Mouse (Mus musculus): Measurements from ENCODE around the gene Fam171a2.

The Fam171a2 gene

DNA sequence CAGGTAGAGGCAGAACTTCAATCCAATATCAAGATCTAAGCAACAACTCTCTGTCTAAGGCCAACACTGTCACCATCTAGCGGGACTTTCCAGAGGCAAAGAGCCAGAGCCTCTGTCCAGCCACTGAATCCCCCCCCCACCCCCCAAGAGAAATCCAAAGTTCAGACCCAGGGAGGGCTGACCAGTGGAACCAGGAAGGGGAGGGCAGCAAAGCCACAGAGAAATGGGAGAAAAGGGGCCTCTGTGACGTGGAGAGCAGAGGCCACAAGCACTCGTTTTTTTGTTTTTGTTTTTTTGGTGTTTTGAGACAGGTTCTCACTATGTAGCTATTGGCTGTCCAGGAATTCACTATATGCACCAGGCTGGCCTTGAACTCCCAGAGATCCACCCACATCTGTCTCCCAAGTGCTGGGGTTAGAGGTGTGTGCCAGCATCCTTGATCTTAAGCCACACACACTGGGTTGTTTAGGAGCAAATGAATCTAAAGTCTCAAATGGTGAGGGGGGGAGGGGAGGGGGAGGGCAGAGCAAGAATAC, 37.6 kb downstream of the Fam171a2 start:
- 85% methylated on average over 3 of the region's 3 CpGs for WGBS

DNA sequence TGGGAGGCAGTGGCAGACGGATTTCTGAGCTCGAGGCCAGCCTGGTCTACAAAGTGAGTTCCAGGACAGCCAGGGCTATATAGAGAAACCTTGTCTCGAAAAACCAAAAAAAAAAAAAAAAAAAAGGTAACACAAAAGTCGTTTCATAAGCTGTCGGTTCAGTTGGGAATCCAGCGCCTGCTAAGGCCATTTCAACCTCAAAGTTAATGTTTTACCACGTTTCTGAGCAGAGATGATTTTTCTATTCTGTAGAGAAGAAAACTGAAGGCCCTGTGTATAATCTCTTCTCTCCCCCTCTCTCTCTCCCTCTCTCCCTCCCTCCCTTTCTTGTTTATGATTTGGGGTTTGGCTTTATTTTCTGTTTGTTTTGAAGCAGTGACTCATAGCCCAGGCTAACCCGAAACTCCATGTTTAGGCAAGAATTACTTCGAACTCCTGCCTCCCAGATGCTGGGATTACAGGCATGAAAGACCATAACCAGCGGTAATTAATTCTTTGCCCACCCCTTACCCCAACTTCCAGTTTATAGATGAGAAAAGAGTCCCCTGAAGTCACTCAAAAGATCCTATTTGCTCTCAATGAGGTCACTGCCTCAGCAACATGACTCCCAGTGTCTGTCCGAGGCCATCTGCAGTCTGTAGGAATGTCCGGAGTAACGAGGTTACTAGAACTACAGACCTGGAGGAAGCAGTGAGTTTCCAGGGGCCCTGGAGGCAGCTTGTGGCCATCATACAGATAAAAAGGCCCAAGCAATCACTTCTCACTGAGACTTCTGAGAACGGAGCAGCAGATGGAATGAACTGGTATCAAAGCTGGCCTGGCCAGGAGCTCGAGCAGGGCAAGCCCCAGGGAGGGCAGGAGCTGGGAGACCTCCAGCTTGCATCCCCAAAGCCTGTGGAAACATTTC, 38.3 kb downstream of the Fam171a2 start:
- WGBS: 46% methylated on average over 15 of the region's 15 CpGs

DNA sequence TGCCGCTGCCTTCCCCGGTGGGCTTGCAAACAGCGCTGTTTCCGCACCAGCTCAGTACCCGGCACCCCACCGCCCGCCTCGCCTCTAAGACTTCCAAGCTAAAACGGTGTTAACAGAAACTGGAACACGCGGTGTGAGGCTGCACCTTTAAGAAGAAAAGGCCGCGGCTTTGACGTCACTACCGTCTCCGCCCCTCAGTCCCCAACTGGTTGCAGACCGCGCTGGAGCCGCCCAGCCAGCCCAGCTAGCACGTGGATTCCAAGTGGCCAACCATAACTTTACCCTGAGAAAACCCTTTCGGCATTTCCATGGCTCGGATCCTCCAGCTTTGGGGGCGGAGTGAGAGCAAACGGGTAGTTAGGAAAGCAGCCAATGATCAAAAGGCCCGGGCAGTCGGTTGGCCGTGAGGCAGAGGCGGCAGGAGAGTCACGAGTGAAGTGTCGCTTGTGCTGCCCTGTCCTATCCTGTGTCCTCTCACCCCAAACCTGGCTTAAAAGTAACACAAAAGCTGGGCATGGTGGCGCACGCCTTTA, 39.1 kb downstream of the Fam171a2 start:
- under 1% methylated on average over 32 of the region's 32 CpGs for WGBS

GRCm38 (mm10) chr11:102407834-102408215, 39.7 kb downstream of the Fam171a2 start, which contains the start of gene Slc25a39:
Gene Slc25a39, minus strand, starts transcription at chr11:102407946.
- WGBS: under 1% methylated on average over 19 of the region's 19 CpGs

GRCm38 (mm10) chr11:102406900-102407833, 40.3 kb downstream of the Fam171a2 start:
- under 1% methylated on average over 85 of the region's 85 CpGs for WGBS

DNA sequence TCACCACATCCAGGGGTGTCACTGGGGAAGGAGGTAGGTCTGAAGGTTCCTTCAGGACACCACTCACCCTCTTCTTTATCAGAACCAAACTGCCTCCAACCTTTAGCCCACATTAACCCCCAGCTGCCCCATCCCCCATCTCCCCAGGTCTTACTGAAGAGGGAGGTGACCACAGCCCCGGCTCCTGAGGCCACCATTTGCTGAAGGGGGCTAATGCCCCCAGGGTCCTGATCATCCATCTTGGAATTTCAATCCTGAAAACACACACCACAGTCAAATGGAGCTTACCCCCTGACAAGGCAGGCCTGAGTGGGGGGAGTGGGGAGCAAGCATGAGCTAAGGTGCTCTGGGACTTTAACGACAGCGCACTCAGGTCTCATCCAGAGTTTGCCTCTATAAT, 41.1 kb downstream of the Fam171a2 start:
- WGBS: 14% methylated on average over 3 of the region's 3 CpGs

DNA sequence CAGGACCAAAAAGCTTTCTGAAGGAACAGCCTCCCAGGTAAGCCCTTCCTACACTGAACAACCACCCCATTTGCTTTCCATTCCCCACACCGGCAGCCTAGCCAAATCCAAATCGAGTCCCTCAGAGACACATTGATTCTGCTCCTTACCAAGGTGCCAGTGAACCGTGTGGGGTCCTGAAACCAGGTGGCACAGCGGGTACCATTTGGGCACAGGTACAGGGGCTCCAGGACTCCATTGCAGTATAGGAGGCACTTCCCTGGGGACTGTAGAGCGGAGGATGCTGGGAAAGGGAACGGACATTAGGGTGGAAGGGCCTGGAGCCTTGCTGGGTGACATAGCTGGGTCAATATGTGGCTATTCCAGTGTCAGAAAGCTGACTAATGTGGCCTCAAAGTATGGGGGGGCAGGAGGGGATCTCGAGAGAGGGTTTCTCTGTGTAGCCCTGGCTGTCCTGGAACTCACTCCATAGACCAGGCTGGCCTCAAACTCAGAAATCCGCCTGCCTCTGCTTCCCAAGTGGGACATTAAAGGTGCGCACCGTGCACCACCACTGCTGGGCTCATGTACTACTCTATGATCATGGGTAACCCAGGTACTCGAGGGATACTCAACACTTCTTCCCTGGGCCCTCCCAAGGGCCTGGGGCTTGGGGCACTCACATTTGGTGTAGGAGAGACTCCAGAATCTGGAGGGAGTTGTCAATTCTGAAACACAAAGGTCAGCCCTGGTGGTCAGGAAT, 41.8 kb downstream of the Fam171a2 start:
- WGBS: 84% methylated on average over 11 of the region's 11 CpGs

DNA sequence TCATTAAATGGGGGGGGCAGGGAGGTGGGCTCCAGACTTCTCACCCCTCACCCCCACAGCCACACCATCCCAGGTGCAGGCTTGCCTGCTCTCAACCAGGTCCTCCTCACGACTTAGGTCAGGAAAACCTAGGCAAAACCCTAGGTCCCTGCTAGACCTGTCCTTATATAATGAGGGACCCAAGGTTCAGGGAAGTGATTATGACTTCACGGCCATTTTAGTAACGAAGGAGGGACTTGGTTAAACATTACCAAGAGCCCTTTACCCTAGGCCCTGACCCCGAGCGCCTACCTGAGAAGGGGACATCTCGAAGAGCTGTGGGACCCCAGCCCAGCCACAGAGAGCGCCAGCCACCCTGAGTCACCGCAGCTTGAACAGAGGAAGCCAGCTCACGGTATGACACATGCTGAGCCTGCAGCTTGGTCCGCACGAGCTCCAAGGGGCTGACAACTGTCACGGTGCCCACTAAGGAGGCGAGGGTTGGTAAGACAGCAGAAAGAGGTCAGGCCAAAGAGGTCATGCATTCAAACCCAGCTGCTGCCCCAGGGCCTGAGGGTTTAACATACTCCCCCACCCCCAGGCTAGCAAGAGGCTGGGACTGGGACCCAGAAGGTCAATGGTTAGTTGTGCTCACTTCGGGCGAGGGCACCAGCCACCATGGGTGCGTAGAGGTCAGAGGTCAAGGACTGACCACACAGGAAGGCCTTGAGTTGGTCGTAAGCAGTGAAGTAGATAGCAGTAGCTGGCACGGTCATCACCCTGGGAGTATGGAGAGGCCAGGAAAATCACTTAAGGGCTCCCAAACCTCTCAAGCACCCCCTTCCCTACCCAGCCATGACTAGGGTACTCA, 43.1 kb downstream of the Fam171a2 start:
- 77% methylated on average over 18 of the region's 18 CpGs for WGBS

- 93% methylated on average over 11 of the region's 11 CpGs for WGBS
These were observed 43.8 kb downstream of the Fam171a2 start for GRCm38 (mm10) chr11:102403657-102404056.

DNA sequence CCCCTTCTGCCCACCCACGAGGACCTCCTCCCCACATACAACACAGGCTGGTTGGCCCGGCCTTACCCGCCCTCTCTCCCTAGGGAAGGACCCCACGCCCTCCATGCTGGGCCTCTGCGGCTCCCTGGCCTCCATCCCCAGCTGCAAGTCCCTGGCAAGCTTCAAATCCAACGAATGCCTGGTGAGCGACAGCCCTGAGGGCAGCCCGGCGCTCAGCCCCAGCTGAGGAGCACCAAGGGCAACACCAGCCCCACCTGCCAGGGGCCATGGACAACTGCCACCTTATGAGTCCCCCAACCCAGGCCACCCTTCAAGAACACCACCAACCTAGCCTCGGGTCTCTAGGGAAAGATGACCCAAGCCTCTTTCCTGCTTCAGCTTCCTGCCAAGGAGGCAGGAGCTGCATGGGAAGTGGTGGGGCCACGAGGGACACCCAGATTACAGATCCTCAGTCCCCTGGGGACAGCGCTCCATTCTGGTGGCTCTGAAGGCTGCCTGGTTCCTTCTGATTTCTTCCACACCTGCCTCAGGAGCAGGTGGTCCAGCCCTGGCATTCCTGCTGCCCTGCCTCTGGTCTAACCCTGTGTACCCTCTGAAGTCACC, 45.5 kb downstream of the Fam171a2 start:
- 54% methylated on average over 12 of the region's 12 CpGs for WGBS

DNA sequence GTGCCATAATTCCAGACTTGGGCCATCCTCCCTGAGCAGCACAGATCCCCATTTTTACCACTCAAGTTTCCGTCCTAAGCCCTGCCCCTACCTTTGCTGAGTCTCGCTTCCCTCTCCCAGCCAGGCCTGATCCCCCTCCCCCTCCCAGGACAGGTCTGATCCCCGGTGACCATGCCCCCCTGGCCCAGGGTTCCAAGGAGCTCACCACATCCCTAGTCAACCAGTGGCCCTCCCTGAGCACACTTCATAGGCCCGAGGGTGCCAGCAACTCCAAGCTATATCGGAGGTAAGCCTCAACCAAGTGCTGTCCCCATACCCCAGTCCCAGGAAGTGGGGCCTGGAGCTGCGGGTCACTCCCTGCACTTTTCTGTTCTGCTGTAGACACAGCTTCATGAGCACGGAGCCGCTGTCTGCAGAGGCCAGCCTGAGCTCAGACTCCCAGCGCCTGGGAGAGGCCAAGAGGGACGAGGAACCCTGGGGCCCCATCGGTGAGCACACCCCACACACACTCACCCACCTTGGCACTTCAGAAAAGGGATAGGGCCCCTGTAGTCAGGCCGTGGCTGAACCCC, 46.9 kb downstream of the Fam171a2 start:
- 40% methylated on average over 12 of the region's 12 CpGs for WGBS

DNA sequence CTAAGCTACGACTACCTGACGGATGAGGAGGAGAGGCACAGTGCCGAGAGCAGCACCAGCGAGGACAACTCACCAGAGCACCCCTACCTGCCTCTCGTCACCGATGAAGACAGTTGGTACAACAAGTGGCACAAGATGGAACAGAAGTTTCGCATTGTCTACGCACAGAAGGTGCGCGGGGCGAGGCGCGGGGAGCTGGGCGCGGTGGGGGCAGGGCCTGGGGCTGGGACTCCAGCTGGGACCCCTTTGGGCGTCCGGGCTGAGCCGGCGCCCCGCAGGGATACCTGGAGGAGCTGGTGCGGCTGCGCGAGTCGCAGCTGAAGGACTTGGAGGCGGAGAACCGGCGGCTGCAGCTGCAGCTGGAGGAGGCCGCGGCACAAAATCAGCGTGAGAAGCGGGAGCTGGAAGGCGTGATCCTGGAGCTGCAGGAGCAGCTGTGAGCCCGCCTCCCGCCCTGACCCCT, 47.8 kb downstream of the Fam171a2 start:
- 19% methylated on average over 34 of the region's 34 CpGs for WGBS

DNA sequence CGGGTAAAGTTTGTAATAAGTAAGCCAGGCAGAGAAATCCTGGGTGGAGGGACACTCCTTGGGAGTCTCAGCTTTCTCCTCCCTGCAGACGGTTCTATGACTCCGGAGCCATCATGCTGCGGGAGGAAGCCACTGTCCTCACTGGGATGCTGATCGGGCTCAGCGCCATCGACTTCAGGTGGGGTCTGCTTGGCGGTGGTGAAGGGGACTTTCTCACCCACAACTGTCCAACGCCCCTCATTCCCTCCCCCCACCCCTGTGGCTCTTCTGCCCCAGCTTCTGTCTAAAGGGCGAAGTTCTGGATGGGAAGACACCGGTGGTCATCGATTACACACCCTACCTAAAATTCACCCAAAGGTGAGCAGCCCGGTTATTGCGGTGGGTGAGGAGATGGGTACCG, 48.4 kb downstream of the Fam171a2 start:
- WGBS: 36% methylated on average over 15 of the region's 15 CpGs

DNA sequence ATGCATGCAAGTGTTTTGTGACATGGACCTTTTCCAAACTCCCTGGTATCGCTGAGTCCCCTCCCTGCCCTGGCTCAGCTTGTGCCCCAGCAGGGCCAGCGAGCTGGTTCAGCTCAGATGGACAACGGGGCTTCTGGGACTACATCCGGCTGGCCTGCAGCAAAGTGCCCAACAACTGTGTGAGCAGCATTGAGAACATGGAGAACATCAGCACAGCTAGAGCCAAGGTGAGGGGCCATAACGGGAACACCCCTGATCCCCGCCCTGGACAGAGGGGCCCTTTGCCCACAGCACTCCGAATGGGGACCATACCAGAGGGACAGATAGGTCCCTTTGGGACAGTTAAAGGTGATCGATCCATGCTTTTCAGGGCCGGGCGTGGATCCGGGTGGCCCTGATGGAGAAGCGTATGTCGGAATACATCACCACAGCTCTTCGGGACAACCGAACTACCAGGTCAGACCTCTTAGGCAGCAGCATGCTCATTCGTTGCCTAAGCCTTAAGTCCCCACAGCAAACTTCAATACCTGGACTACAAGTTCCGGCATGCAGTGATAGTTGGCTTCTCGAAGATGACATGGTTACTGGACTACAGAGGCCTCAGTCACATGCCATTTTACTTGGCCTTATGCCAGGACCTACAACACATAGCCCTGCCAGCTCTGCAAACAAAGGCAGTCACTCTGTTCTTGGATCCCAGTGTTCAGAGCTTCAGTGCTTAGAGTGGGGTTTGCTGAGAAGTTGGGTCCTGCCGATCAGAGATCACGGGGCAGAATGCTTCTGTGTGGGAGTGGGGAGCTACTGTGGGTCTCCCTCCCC, 49.3 kb downstream of the Fam171a2 start:
- WGBS: 63% methylated on average over 20 of the region's 20 CpGs

DNA sequence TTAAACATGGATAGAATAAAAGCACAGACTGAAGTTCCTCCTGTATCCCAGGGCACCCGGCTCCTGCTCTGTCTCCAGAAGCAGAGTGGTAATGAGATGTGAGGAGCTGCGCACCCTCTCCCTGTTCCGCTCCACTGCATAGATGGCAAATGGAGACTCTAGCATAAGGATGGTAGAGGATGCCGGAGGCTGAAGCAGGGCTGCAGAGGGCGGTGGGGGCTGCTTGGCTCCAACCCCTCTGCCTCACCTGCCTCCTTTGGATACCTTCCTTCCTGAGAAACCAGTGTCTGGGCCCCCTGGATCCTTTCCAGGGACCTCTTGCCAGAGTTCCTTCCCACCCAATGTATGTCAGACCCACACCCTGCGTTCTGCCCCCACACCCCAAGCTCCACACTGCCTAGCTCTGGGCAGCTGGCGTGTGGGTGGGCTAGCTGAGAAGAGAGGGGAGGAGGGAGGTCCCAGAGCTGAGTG, 50.8 kb downstream of the Fam171a2 start:
- WGBS: 44% methylated on average over 7 of the region's 7 CpGs

GRCm38 (mm10) chr11:102396263-102396662, 51.2 kb downstream of the Fam171a2 start:
- 33% methylated on average over 6 of the region's 6 CpGs for WGBS

GRCm38 (mm10) chr11:102395250-102395649, 52.2 kb downstream of the Fam171a2 start:
- 6% methylated on average over 5 of the region's 5 CpGs for WGBS

- WGBS: 33% methylated on average over 9 of the region's 9 CpGs
These were observed 52.9 kb downstream of the Fam171a2 start for GRCm38 (mm10) chr11:102394421-102395124.

Measured in cerebral cortex, adult 2 months (tissue).